Mouse (Mus musculus): ENCODE measurements around the gene Lamtor1. TPM values are rescaled to one million over a fixed set of nuclear protein-coding genes. Genes with fewer than 3 reads are reported as not detected.

Gene Lamtor1
- total and polyA plus RNA-seq, 3 experiments, result 68.6 to 107 (median 86.2) TPM

- Histone ChIP-seq H3K4me1 (ENCODE audit: control insufficient read depth in 1 of 2, insufficient read depth in 2 of 2) (peaks cover 0 to 47% of the 10 kb centered on the region in 2 experiments; a peak in 3 of 4 replicates), H3K4me2 (ENCODE audit: insufficient read depth, low read depth, poor library complexity, severe bottlenecking) (no peak overlapping the region), H3K9ac (ENCODE audit: insufficient read depth, low read depth) (no peak overlapping the region), H3K79me2 (replicated peaks; ENCODE audit: control insufficient read depth, extremely low read depth, insufficient read depth, poor library complexity, severe bottlenecking) (no peaks in the 10 kb centered on the region; the same call in 1 of the 2 replicates), H3K27ac (ENCODE audit: insufficient read depth, low read depth) (no peak overlapping the region), H3K9me3 (replicated peaks; ENCODE audit: low read length) (no peaks in the 10 kb centered on the region), H3K27me3 (replicated peaks) (no peaks in the 10 kb centered on the region), H3K4me3 (replicated peaks in 1 of 3; ENCODE audit: low read depth in 2 of 3, low read length in 2 of 3, poor library complexity in 1 of 3) (no peak overlapping the region), H3K36me3 (replicated peaks in 1 of 2; ENCODE audit: control insufficient read depth in 1 of 2, insufficient read depth in 1 of 2, low read length in 1 of 2) (no peaks in the 10 kb centered on the region)
- no peak for DNase-seq (ENCODE audit: extremely low read depth)
- TF ChIP-seq JUN (IDR thresholded peaks at IDR 0.05; ENCODE audit: insufficient read depth, low read depth, low read length), result no peak
- no peak for TF ChIP-seq ETS1 (conservative IDR thresholded peaks at IDR 0.05; ENCODE audit: low read depth, low read length)
- no peak for TF ChIP-seq EP300 (IDR thresholded peaks at IDR 0.05; ENCODE audit: low read length)
- no peak for TF ChIP-seq MEF2A (IDR thresholded peaks at IDR 0.05; ENCODE audit: borderline replicate concordance, low read depth, low read length)
- no peak for TF ChIP-seq PAX5 (IDR thresholded peaks at IDR 0.05; ENCODE audit: low read length)
- TF ChIP-seq CHD1 (IDR thresholded peaks at IDR 0.05; ENCODE audit: low read depth, low read length), result no peak
- no peak for TF ChIP-seq RCOR1 (conservative IDR thresholded peaks at IDR 0.05; ENCODE audit: low read depth, low read length)
- no peak for TF ChIP-seq UBTF (IDR thresholded peaks at IDR 0.05; ENCODE audit: low read depth, low read length)
- no peak for TF ChIP-seq KAT2A (IDR thresholded peaks at IDR 0.05; ENCODE audit: insufficient replicate concordance, low read length)
- TF ChIP-seq SIN3A (IDR thresholded peaks at IDR 0.05; ENCODE audit: low read length), result no peak
- TF ChIP-seq ZC3H11A (IDR thresholded peaks at IDR 0.05; ENCODE audit: low read depth, low read length), result no peak
- TF ChIP-seq CTCF (conservative IDR thresholded peaks at IDR 0.05 in 1 of 2, IDR thresholded peaks at IDR 0.05 in 1 of 2; ENCODE audit: low read depth in 2 of 2, low read length in 2 of 2), result no peak
- TF ChIP-seq TCF12 (IDR thresholded peaks at IDR 0.05; ENCODE audit: low read depth, low read length), result no peak
- TF ChIP-seq USF2 (conservative IDR thresholded peaks at IDR 0.05; ENCODE audit: low read depth, low read length), result no peak
- dilution Hi-C loops (cut with MboI; ENCODE audit: extremely low pct_ligation_motif_present, extremely low pct_unique_long_range_greater_than_20kb, low sequenced_read_pairs), result no loop called here
- in situ Hi-C loops (cut with MboI; ENCODE audit: low pct_ligation_motif_present, low pct_unique_long_range_greater_than_20kb, low sequenced_read_pairs), result no loop called here
These were observed 57.9 kb downstream of the Lamtor1 start for GRCm38 (mm10) chr7:101963621-101964020.

DNA sequence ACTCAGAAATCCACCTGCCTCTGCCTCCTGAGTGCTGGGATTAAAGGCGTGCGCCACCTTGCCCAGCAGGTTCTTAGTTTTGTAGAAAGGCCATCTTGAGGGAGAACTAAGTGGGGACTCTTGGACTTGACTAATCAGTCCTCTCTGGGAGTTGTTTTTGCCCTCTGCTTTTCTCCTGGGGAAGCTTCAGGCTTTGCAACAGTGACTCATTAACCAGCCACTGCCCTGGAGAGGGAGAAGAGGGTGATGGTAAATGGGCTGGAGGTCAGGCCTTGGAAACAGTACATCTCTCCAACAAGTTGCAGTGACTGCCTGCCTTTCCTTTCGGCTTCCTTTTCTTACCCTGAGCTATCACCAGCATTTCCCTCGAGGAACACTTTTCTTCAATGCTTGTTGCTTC is 58.8 kb downstream of the Lamtor1 start:
- in situ Hi-C loops (cut with MboI; ENCODE audit: low pct_ligation_motif_present, low pct_unique_long_range_greater_than_20kb, low sequenced_read_pairs), result no loop called here
- TF ChIP-seq UBTF (IDR thresholded peaks at IDR 0.05; ENCODE audit: low read depth, low read length) (no peak), EP300 (IDR thresholded peaks at IDR 0.05; ENCODE audit: low read length) (no peak), MEF2A (IDR thresholded peaks at IDR 0.05; ENCODE audit: borderline replicate concordance, low read depth, low read length) (no peak), TBP (conservative IDR thresholded peaks at IDR 0.05; ENCODE audit: low read depth, low read length) (no peak), ZC3H11A (IDR thresholded peaks at IDR 0.05; ENCODE audit: low read depth, low read length) (no peak), USF1 (IDR thresholded peaks at IDR 0.05; ENCODE audit: low read depth, low read length) (no peak), MXI1 (IDR thresholded peaks at IDR 0.05; ENCODE audit: low read depth, low read length) (no peak), NRF1 (IDR thresholded peaks at IDR 0.05; ENCODE audit: low read depth, low read length) (no peak), MYC (IDR thresholded peaks at IDR 0.05; ENCODE audit: low read depth, low read length) (no peak), MAFK (IDR thresholded peaks at IDR 0.05; ENCODE audit: insufficient replicate concordance, low read length) (no peak)
- dilution Hi-C loops (cut with MboI; ENCODE audit: extremely low pct_ligation_motif_present, extremely low pct_unique_long_range_greater_than_20kb, low sequenced_read_pairs), result no loop called here
- H3K4me3 ChIP-seq (replicated peaks in 1 of 3; ENCODE audit: low read depth in 2 of 3, low read length in 2 of 3, poor library complexity in 1 of 3), result no peak overlapping the region
- H3K27ac ChIP-seq (ENCODE audit: insufficient read depth, low read depth), result no peak overlapping the region
- DNase-seq (ENCODE audit: extremely low read depth), result no peak
- no peaks in the 10 kb centered on the region for H3K36me3 ChIP-seq (replicated peaks in 1 of 2; ENCODE audit: control insufficient read depth in 1 of 2, insufficient read depth in 1 of 2, low read length in 1 of 2)
- peaks cover 0 to 56% of the 10 kb centered on the region in 2 experiments; a peak in 3 of 4 replicates for H3K4me1 ChIP-seq (ENCODE audit: control insufficient read depth in 1 of 2, insufficient read depth in 2 of 2)
- no peaks in the 10 kb centered on the region for H3K9me3 ChIP-seq (replicated peaks; ENCODE audit: low read length)
- H3K4me2 ChIP-seq (ENCODE audit: insufficient read depth, low read depth, poor library complexity, severe bottlenecking), result no peak overlapping the region
- H3K27me3 ChIP-seq (replicated peaks), result no peaks in the 10 kb centered on the region
- no peak overlapping the region for H3K9ac ChIP-seq (ENCODE audit: insufficient read depth, low read depth)
- H3K79me2 ChIP-seq (replicated peaks; ENCODE audit: control insufficient read depth, extremely low read depth, insufficient read depth, poor library complexity, severe bottlenecking), result no peaks in the 10 kb centered on the region

Measured in CH12.LX (cell line).